In the genomic region with DNA sequence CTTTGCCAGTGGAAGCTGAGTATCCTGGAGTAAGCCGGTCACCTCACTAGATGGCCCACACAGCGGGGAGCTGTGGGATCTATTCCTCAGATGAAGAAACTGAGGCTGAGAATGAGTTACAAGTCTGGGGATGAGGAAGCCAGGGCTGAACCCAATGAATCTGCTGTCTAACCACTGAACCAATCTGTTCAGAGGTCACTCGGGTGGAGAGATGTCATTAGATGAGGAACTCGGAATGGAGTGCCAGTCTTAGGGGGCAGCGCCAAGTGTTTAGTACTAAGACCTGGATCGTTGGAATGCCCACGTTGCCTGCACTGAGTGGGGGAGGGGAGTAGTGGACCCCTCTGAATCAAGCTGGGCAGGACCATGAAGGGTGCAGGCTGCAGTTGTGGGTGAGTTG, we compare ENCODE assay signal across 19 mouse cellular contexts. TPM values are rescaled to one million over a fixed set of nuclear protein-coding genes. Genes with fewer than 3 reads are reported as not detected.
A peak's percentile ranks its signal among the peaks of the same experiment; 100 is the strongest.
DNase-seq lines count a peak whose midpoint lies in the region; ATAC-seq and TF ChIP-seq lines count a peak whose summit lies in the region.
"Had no signal": no experiment of that assay in that cellular context is flagged by ENCODE, and none has a peak within 500 bp of the region (broad histone marks: within the 10 kb centered on the region; RNA-seq: fewer than 3 reads in every experiment).

No protein-coding gene starts in this region.

- H3K79me2 ChIP-seq in heart, adult 2 months (replicated peaks; ENCODE audit: control insufficient read depth, insufficient read depth, low read length): no peaks in the 10 kb centered on the region

- no peak for TF ChIP-seq CTCF in heart, adult 2 months (IDR thresholded peaks at IDR 0.05)
- no peak for TF ChIP-seq CTCF in liver, postnatal 0 days (IDR thresholded peaks at IDR 0.05; ENCODE audit: low read depth)
- no peak for TF ChIP-seq CTCF in bone marrow, adult 2 months (IDR thresholded peaks at IDR 0.05; ENCODE audit: control insufficient read depth, insufficient read depth, low read length)

- no peaks in the 10 kb centered on the region for H3K36me3 ChIP-seq in heart, embryonic 12.5 days
- no peaks in the 10 kb centered on the region for H3K36me3 ChIP-seq in heart, adult 2 months (ENCODE audit: control insufficient read depth, insufficient read depth, low read length)
- no peaks in the 10 kb centered on the region for H3K36me3 ChIP-seq in liver, postnatal 0 days (replicated peaks; ENCODE audit: insufficient read depth, low read length)
- H3K36me3 ChIP-seq in liver, embryonic 11.5 days (ENCODE audit: control insufficient read depth, insufficient read depth, low read length): no peaks in the 10 kb centered on the region
- H3K36me3 ChIP-seq: embryonic facial prominence, embryonic 10.5 days; heart, embryonic 13.5 days; hindbrain, embryonic 15.5 days had no signal

- ATAC-seq in heart, embryonic 12.5 days (ENCODE audit: insufficient number of reproducible peaks, low FRiP score): no peak
- no peak for ATAC-seq in liver, postnatal 0 days
- no peak for ATAC-seq in liver, embryonic 11.5 days (replicated peaks; ENCODE audit: low FRiP score)
- peak; percentile 23; the same call in 1 of the 2 replicates for ATAC-seq in neutrophil, adult 5-6 weeks (ENCODE audit: extremely low read depth, insufficient number of reproducible peaks, low FRiP score, poor library complexity, severe bottlenecking)
- ATAC-seq: forebrain, embryonic 13.5 days; forebrain, postnatal 0 days had no signal

- no peak for TF ChIP-seq POLR2A in heart, adult 2 months (IDR thresholded peaks at IDR 0.05; ENCODE audit: insufficient read depth, low read depth, low read length)
- TF ChIP-seq POLR2A in bone marrow, adult 2 months (IDR thresholded peaks at IDR 0.05; ENCODE audit: borderline replicate concordance, control insufficient read depth, low read depth, low read length): no peak

- no peak overlapping the region for H3K4me3 ChIP-seq in heart, embryonic 12.5 days
- H3K4me3 ChIP-seq in heart, adult 2 months: no peak overlapping the region
- H3K4me3 ChIP-seq in liver, postnatal 0 days (ENCODE audit: low read depth, low read length): no peak overlapping the region
- H3K4me3 ChIP-seq in liver, embryonic 11.5 days (ENCODE audit: low read depth, low read length): no peak overlapping the region
- H3K4me3 ChIP-seq in bone marrow, adult 2 months (replicated peaks; ENCODE audit: control insufficient read depth, low read depth, low read length): no peak overlapping the region
- H3K4me3 ChIP-seq: embryonic facial prominence, embryonic 10.5 days; forebrain, embryonic 13.5 days; heart, embryonic 13.5 days; hindbrain, embryonic 15.5 days had no signal

- H3K27me3 ChIP-seq in heart, embryonic 12.5 days (replicated peaks): peaks cover 9% of the 10 kb centered on the region; the same call in 1 of the 2 replicates
- no peaks in the 10 kb centered on the region for H3K27me3 ChIP-seq in heart, adult 2 months (ENCODE audit: control insufficient read depth, insufficient read depth, low read length)
- H3K27me3 ChIP-seq in liver, postnatal 0 days (ENCODE audit: insufficient read depth, low read length): no peaks in the 10 kb centered on the region
- no peaks in the 10 kb centered on the region for H3K27me3 ChIP-seq in liver, embryonic 11.5 days (replicated peaks; ENCODE audit: control insufficient read depth, insufficient read depth, low read length)
- H3K27me3 ChIP-seq: heart, embryonic 13.5 days; hindbrain, embryonic 15.5 days had no signal

- peaks cover 12% of the 10 kb centered on the region for H3K4me1 ChIP-seq in heart, embryonic 12.5 days (replicated peaks)
- H3K4me1 ChIP-seq in heart, adult 2 months (ENCODE audit: control insufficient read depth, insufficient read depth, low read length): peaks cover 3% of the 10 kb centered on the region
- H3K4me1 ChIP-seq in liver, postnatal 0 days (ENCODE audit: insufficient read depth): peaks cover 23% of the 10 kb centered on the region
- H3K4me1 ChIP-seq in liver, embryonic 11.5 days (replicated peaks; ENCODE audit: control insufficient read depth, insufficient read depth, low read length): 0 out of 2 replicates have a peak, but pooled peaks cover 3% of the 10 kb centered on the region
- peaks cover 33% of the 10 kb centered on the region for H3K4me1 ChIP-seq in bone marrow, adult 2 months (ENCODE audit: control insufficient read depth, insufficient read depth, low read length)
- H3K4me1 ChIP-seq: forebrain, embryonic 13.5 days; hindbrain, embryonic 15.5 days had no signal

- no peak for DNase-seq in heart, adult 2 months
- DNase-seq in liver, postnatal 0 days: no peak
- DNase-seq in liver, embryonic 11.5 days (ENCODE audit: low spot score): no peak
- no peak for DNase-seq in adrenal gland, adult 2 months
- no peak for DNase-seq in embryo, embryonic 9.5 days (ENCODE audit: extremely low spot score)
- DNase-seq: adrenal gland, adult 8-10 months; cerebellum, adult 18-20 months; cerebellum, adult 9-11 months; cerebellum, postnatal 36 days; forebrain, postnatal 0 days; gastrocnemius, postnatal 14 days; heart, postnatal 36 days had no signal

- H3K4me2 ChIP-seq in heart, embryonic 12.5 days: peak overlapping the region; percentile 9; the same call in 1 of the 2 replicates
- no peak overlapping the region for H3K4me2 ChIP-seq in liver, postnatal 0 days (ENCODE audit: low read depth, low read length)
- no peak overlapping the region for H3K4me2 ChIP-seq in liver, embryonic 11.5 days
- H3K4me2 ChIP-seq: forebrain, embryonic 13.5 days; heart, embryonic 13.5 days; hindbrain, embryonic 15.5 days had no signal

- no peak overlapping the region for H3K9ac ChIP-seq in heart, embryonic 12.5 days
- H3K9ac ChIP-seq in heart, adult 2 months (ENCODE audit: low read depth, low read length): no peak overlapping the region
- H3K9ac ChIP-seq in liver, postnatal 0 days (replicated peaks): no peak overlapping the region
- H3K9ac ChIP-seq in liver, embryonic 11.5 days (ENCODE audit: low read depth, low read length): no peak overlapping the region
- H3K9ac ChIP-seq: forebrain, embryonic 13.5 days; forebrain, postnatal 0 days; heart, embryonic 13.5 days; hindbrain, embryonic 15.5 days had no signal

- H3K27ac ChIP-seq in heart, embryonic 12.5 days (ENCODE audit: poor library complexity, severe bottlenecking): no peak overlapping the region
- H3K27ac ChIP-seq in heart, adult 2 months: no peak overlapping the region
- H3K27ac ChIP-seq in liver, postnatal 0 days (ENCODE audit: low read depth): 0 out of 2 replicates have a peak overlapping the region, but pooled peaks have one; percentile 44
- H3K27ac ChIP-seq in liver, embryonic 11.5 days (ENCODE audit: low read depth, low read length): no peak overlapping the region
- H3K27ac ChIP-seq in bone marrow, adult 2 months (ENCODE audit: control insufficient read depth, insufficient read depth, low read depth, low read length, poor library complexity): peak overlapping the region; percentile 78
- H3K27ac ChIP-seq: embryonic facial prominence, embryonic 10.5 days; forebrain, embryonic 13.5 days; heart, embryonic 13.5 days; hindbrain, embryonic 15.5 days had no signal

- intact Hi-C loops in heart, adult 2 months (cut with DNase I): no loop called here

- H3K9me3 ChIP-seq in heart, embryonic 12.5 days (replicated peaks): no peaks in the 10 kb centered on the region
- no peaks in the 10 kb centered on the region for H3K9me3 ChIP-seq in liver, postnatal 0 days (ENCODE audit: low read length)
- H3K9me3 ChIP-seq in liver, embryonic 11.5 days (ENCODE audit: control insufficient read depth, low read length): no peaks in the 10 kb centered on the region
- H3K9me3 ChIP-seq: embryonic facial prominence, embryonic 10.5 days; forebrain, embryonic 13.5 days; heart, embryonic 13.5 days; hindbrain, embryonic 15.5 days had no signal

- TF ChIP-seq EP300 in heart, adult 2 months (IDR thresholded peaks at IDR 0.05; ENCODE audit: insufficient read depth, low read depth, low read length): no peak
- no peak for TF ChIP-seq EP300 in liver, postnatal 0 days (IDR thresholded peaks at IDR 0.05; ENCODE audit: low read depth)

- WGBS in heart, embryonic 12.5 days: 70% methylated on average over 7 of the region's 7 CpGs
- WGBS in heart, adult 2 months: 59% methylated on average over 7 of the region's 7 CpGs
- 53% methylated on average over 7 of the region's 7 CpGs for WGBS in liver, postnatal 0 days (ENCODE audit: insufficient replicate concordance)
- 64% methylated on average over 7 of the region's 7 CpGs for WGBS in liver, embryonic 11.5 days
- WGBS in bone marrow, adult 2 months: 27% methylated on average over 7 of the region's 7 CpGs

RNA-seq across cellular contexts. Expression of a gene that starts 12.4 kb away (rescaled TPM):
- polyA plus RNA-seq in heart, embryonic 12.5 days (2016; fragmentation: Nextera tagmentation; extraction: Ambion mirVana): 3.0 and 6.4 TPM in 2 replicates
- 1 to 10 TPM; 2.7 to 3.1 TPM for total RNA-seq in heart, adult 2 months (2021)
- polyA plus RNA-seq in heart, adult 2 months (2012; rRNA removed): 3.7 and 4.4 TPM in 2 replicates
- 7.7 and 9.8 TPM in 2 replicates for polyA plus RNA-seq in liver, postnatal 0 days (2015; fragmentation: Nextera tagmentation; extraction: Ambion mirVana)
- polyA plus RNA-seq in liver, embryonic 11.5 days (2014; fragmentation: Nextera tagmentation; extraction: Ambion mirVana): 5.2 and 8.4 TPM in 2 replicates
- polyA plus RNA-seq in bone marrow, adult 2 months (2011; ENCODE audit: insufficient read depth, insufficient read length, low replicate concordance, missing spikeins): 15.0 and 29.7 TPM in 2 replicates
- 105 and 107 TPM in 2 replicates for total RNA-seq in neutrophil, adult 5-6 weeks (2017)
- total RNA-seq in adrenal gland, adult 2 months (2021): 10 to 100 TPM; 15.5 to 31.7 TPM
- 14.7 and 15.9 TPM in 2 replicates for polyA plus RNA-seq in adrenal gland, adult 2 months (2012; rRNA removed)

RNA-seq across cellular contexts. Expression of a gene that starts 24.3 kb away (rescaled TPM):
- 15.8 and 19.5 TPM in 2 replicates for polyA plus RNA-seq in heart, embryonic 12.5 days (2016; fragmentation: Nextera tagmentation; extraction: Ambion mirVana)
- total RNA-seq in heart, adult 2 months (2021): 1 to 10 TPM; 5.9 to 6.7 TPM
- 12.5 and 14.5 TPM in 2 replicates for polyA plus RNA-seq in heart, adult 2 months (2012; rRNA removed)
- polyA plus RNA-seq in liver, postnatal 0 days (2015; fragmentation: Nextera tagmentation; extraction: Ambion mirVana): 5.3 and 5.5 TPM in 2 replicates
- 12.3 and 12.8 TPM in 2 replicates for polyA plus RNA-seq in liver, embryonic 11.5 days (2014; fragmentation: Nextera tagmentation; extraction: Ambion mirVana)
- polyA plus RNA-seq in bone marrow, adult 2 months (2011; ENCODE audit: insufficient read depth, insufficient read length, low replicate concordance, missing spikeins): 4.6 and 15.1 TPM in 2 replicates
- total RNA-seq in neutrophil, adult 5-6 weeks (2017): 69.4 and 75.8 TPM in 2 replicates
- 10 to 100 TPM; 12.8 to 14.8 TPM for total RNA-seq in adrenal gland, adult 2 months (2021)
- polyA plus RNA-seq in adrenal gland, adult 2 months (2012; rRNA removed): 55.1 and 55.3 TPM in 2 replicates

RNA-seq across cellular contexts. Expression of a gene that starts 35.4 kb away (rescaled TPM):
- polyA plus RNA-seq in heart, embryonic 12.5 days (2016; fragmentation: Nextera tagmentation; extraction: Ambion mirVana): 188 and 189 TPM in 2 replicates
- total RNA-seq in heart, adult 2 months (2021): 100 to 1,000 TPM; 129 TPM
- 116 and 147 TPM in 2 replicates for polyA plus RNA-seq in heart, adult 2 months (2012; rRNA removed)
- polyA plus RNA-seq in liver, postnatal 0 days (2015; fragmentation: Nextera tagmentation; extraction: Ambion mirVana): 52.0 and 54.8 TPM in 2 replicates
- polyA plus RNA-seq in liver, embryonic 11.5 days (2014; fragmentation: Nextera tagmentation; extraction: Ambion mirVana): 170 and 186 TPM in 2 replicates
- polyA plus RNA-seq in bone marrow, adult 2 months (2011; ENCODE audit: insufficient read depth, insufficient read length, low replicate concordance, missing spikeins): 160 and 163 TPM in 2 replicates
- total RNA-seq in neutrophil, adult 5-6 weeks (2017): 399 and 418 TPM in 2 replicates
- total RNA-seq in adrenal gland, adult 2 months (2021): 100 to 1,000 TPM; 160 to 168 TPM
- 123 and 134 TPM in 2 replicates for polyA plus RNA-seq in adrenal gland, adult 2 months (2012; rRNA removed)

Comparison
In these comparisons a context has a peak if more than half of its experiments do, and no peak if none do; other contexts are left out.
1. H3K27ac ChIP-seq: peak in liver, postnatal 0 days (single experiment) and bone marrow, adult 2 months (single experiment); none in heart, embryonic 12.5 days (single experiment), heart, adult 2 months (single experiment) and liver, embryonic 11.5 days (single experiment).